Mouse (Mus musculus) embryo, embryonic 11 days (tissue): ENCODE measurements around the gene Fry.
A peak's percentile ranks its signal among the peaks of the same experiment; 100 is the strongest.

Experiments
- DNase-seq: peaks from one replicate; pipeline ENCODE4 v3.0.0-alpha.2; 2015

Gene Fry

GRCm38 (mm10) chr5:150408979-150409378 lies 290.5 kb downstream of the Fry start:
- DNase-seq, result peak; percentile 61

- DNase-seq, result peak; percentile 58
Measured at GRCm38 (mm10) chr5:150409451-150410045, 291.1 kb downstream of the Fry start.

DNA sequence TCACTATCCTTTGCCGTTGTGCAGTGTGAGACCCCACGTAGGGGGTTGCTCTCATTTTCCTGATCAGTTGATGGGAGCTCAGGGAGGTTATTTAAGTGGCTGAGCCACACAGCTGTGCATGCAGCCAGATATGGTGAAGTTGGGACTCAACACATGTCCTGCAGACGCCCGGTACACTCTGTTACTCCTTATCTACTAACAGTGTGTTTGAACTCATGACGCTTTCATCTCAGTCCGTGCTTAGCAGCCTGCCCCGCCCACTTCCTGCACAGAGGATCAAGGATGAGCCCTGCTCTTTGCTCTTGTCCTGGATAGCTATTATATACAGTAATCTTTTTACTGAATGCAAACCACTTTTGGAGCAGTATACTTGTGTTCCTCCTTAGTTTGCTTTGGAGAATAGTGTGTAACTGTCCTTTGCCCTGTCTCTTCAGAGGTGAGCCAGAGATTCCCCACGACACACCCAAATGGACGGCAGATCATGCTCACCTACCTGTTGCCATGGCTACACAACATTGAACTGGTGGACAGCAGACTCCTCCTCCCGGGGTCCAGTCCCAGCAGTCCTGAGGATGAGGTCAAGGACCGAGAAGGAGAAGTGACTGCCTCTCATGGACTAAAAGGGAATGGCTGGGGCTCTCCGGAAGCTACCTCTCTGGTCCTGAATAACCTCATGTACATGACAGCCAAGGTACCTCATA lies 294.5 kb downstream of the Fry start:
- DNase-seq, result no peak

- no peak for DNase-seq
Measured at GRCm38 (mm10) chr5:150414823-150415222, 296.4 kb downstream of the Fry start.

GRCm38 (mm10) chr5:150417223-150417622 lies 298.8 kb downstream of the Fry start:
- no peak for DNase-seq

DNA sequence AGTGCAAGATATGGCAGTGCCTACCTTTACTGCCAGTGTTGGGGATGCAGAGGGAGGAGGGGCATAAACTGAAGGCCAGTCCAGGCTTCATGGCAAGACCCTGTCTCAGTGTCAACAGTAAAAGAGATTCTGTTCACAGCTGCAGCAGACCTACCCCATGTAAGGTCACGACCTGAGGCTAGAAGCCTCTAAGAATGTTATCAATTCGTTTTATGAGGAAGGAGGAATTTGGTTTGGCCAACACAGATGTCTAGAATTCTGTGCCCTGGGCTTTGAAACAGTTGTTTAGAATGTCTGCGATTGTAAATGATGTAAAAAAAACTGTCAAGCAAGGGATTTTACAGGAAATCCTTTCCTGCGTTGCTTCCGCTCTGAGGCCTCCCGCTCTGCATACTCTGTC lies 299.6 kb downstream of the Fry start:
- DNase-seq, result peak; percentile 36

GRCm38 (mm10) chr5:150425038-150425437 lies 306.6 kb downstream of the Fry start:
- DNase-seq, result no peak

GRCm38 (mm10) chr5:150426595-150426994 lies 308.1 kb downstream of the Fry start:
- DNase-seq, result peak; percentile 45

DNA sequence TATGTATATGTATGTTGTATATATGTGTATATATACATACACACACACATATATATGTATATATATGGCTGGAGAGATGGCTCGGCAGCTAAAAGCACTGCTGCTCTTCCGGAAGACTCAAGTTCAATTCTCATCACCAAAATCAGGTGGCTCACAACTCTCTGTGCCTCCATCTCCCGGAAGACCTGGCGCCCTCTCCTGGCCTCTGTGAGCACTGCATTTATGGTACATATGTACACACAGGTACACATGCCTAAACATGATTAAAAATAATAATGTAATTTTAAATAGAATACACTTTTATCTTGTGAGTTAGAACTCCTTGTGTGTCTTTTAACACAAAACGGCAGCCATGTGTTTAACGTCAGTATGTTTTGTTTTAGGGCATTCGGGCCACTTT lies 312.8 kb downstream of the Fry start:
- no peak for DNase-seq

DNA sequence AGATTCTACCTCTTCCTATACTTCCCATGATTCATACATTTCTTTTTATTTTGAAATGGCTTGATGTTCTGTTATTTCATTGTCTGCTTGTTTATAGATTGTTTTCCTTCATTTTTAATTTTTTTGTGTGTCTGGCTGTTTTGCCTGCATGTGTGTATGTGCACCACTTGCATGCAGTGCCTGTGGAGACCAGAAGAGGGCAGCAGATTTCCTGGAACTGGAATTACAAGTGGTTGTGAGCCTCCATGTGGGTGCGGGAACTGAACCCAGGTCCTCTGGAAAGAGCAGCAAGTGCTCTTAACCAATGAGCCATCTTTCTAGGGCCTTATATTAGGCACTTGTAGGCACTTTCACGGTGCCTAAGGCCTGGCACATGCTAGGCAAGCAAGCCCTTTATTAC lies 314.5 kb downstream of the Fry start:
- DNase-seq, result no peak

GRCm38 (mm10) chr5:150436629-150437389 lies 318.4 kb downstream of the Fry start:
- peak; percentile 40 for DNase-seq

DNA sequence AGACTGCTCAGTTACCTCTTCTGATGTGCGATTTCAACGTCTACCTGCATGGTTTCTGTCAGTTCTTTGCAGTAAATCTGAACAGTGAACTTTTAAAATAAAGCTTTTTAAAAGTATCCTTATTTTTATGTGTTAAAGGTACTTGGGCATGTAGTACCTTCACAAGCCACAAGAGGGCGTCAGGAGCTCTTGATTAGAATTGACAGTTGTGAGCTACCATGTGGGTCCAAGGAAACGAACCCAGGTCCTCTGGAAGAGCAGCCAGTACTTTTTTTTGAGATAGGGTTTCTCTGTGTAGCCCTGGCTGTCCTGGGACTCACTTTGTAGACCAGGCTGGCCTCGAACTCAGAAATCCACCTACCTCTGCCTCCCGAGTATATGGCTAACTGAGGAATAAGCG lies 323.2 kb downstream of the Fry start:
- peak; percentile 77 for DNase-seq

GRCm38 (mm10) chr5:150451281-150452003 lies 333.0 kb downstream of the Fry start:
- no peak for DNase-seq

- DNase-seq, result no peak
Measured at GRCm38 (mm10) chr5:150452004-150452626, 333.7 kb downstream of the Fry start.

- no peak for DNase-seq
Measured at GRCm38 (mm10) chr5:150452671-150453070, 334.2 kb downstream of the Fry start.

DNA sequence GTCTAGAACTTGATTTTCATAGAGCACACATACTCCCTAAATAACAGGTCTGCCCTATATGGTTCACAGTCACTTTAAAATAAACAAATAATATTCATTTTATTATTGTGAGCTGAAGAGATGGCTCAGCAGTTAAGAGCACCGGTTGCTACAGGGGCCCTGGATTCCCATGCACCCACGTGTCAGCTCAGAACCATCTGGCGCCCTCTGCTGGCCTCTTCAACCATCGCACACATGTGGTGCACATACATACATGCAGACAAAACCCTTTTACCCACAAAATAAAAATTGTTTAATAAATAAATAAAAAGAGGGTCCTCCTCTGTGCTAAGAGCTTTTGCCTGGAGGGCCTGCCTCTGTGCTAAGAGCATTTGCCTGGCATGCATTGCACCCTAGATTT lies 335.0 kb downstream of the Fry start:
- DNase-seq, result no peak

DNA sequence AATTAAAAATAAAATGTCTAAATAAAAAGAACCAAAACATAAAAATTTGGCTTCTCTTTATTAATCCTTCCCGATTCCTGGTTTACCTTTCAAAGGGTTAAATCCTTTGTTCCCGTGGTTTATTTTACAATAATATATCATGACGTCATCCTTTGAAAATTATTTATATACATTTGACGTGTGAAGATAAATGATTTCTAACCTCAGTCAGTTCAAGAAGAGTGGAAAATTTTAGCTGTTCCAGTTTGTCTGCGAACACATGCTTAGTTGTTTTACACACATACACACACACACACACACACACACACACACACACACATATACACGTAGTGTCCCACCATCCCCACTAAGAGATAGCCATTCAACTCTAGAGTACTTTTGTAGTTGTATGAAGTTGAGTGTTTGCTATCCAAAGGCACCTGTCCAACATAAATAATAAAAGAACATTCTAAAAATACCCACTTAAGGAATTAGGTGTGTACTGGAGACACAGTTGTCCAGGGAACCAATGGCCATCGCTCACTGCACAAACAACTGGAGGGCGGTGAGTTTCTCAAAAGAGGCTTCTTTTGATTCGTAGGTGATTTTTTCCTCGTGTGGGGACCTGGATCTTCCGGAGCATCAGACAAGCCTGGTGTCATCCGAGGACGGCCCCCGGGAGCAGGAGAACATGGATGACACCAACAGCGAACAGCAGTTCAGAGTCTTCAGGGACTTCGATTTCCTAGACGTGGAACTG lies 338.9 kb downstream of the Fry start:
- DNase-seq, result no peak

- peak; percentile 39 for DNase-seq
Measured at GRCm38 (mm10) chr5:150457904-150458739, 339.7 kb downstream of the Fry start.

GRCm38 (mm10) chr5:150459801-150460200 lies 341.4 kb downstream of the Fry start:
- DNase-seq, result no peak

DNA sequence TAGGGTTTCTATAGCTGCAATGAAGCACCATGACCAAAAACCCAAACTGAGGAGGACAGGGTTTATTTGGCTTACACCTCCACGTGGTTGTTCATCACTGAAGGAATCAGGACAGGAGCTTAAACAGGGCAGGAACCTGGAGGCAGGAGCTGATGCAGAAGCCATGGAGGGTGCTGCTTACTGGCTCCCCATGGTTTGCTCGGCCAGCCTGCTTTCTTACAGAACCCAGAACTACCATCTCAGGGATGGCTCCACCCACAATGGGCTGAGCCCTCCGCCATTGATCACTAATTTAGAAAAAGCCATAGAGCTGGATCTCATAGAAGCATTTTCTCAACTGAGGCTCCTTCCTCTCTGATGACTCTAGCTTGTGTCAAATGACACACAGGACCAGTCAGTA lies 346.3 kb downstream of the Fry start:
- DNase-seq, result no peak

GRCm38 (mm10) chr5:150465218-150465617 lies 346.8 kb downstream of the Fry start:
- DNase-seq, result no peak
